Mouse (Mus musculus) frontal cortex, adult (tissue): ENCODE results near the gene Gdap2.

Experiments
- ATAC-seq: cut with Nextera tagmentation; 2 replicates; pipeline ENCODE4 v1.9.2; 2017; ENCODE audit warnings: mild to moderate bottlenecking, moderate library complexity, mixed read lengths; ENCODE audit not compliant: low TSS enrichment

Gdap2 gene

GRCm38 (mm10) chr3:100246286-100246825 lies 84.2 kb downstream of the Gdap2 start:
- ATAC-seq: no peak
